ENCODE assay signal across 16 mouse cellular contexts in the genomic region with DNA sequence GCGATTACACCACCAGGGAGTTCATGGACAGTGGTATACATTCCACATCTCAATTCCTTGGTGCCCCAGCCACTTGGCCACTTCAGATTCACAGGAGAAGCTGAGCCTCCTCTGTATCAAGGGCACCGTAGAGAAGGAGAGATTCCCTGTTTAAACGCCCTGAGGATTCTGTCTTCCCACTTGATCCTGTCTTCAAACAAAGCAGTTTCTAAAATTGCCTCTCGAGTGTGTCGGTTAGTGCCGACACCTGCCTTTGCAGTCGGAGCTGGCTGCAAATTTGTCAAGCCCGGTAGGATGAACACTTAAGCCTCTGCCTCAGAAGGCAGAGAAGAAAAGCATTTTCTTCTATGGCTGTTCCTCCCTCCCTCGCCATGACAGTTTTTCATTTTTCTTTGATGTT. TPM values are rescaled to one million over a fixed set of nuclear protein-coding genes. Genes with fewer than 3 reads are reported as not detected.
A peak's percentile ranks its signal among the peaks of the same experiment; 100 is the strongest.
DNase-seq lines count a peak whose midpoint lies in the region; ATAC-seq and TF ChIP-seq lines count a peak whose summit lies in the region.
"Had no signal": no experiment of that assay in that cellular context is flagged by ENCODE, and none has a peak within 500 bp of the region (broad histone marks: within the 10 kb centered on the region; RNA-seq: fewer than 3 reads in every experiment).

No protein-coding gene starts in this region.

- DNase-seq in frontal cortex, postnatal 14 days (ENCODE audit: low spot score in 2 of 2) = no peak
- peak; percentile 30 for DNase-seq in midbrain, embryonic 14.5 days
- DNase-seq in midbrain, embryonic 11.5 days (ENCODE audit: low spot score, missing footprints) = no peak
- peak; percentile 43 for DNase-seq in brain, embryonic 14.5 days (ENCODE audit: low read depth)
- DNase-seq in midbrain, postnatal 0 days (ENCODE audit: low spot score) = no peak
- DNase-seq in lung, postnatal 0 days (ENCODE audit: low spot score) = no peak
- DNase-seq in MN1 (ENCODE audit: low spot score) = no peak
- DNase-seq: thymus, adult 18-20 months had no signal

- H3K27ac ChIP-seq in midbrain, embryonic 14.5 days (replicated peaks; ENCODE audit: low read depth, low read length) = peak overlapping the region; percentile 38; the same call in 1 of the 2 replicates
- H3K27ac ChIP-seq in midbrain, embryonic 11.5 days (ENCODE audit: low read depth, low read length) = no peak overlapping the region
- H3K27ac ChIP-seq in midbrain, postnatal 0 days (ENCODE audit: low read depth, low read length) = peak overlapping the region; percentile 2; the same call in 1 of the 2 replicates
- H3K27ac ChIP-seq in lung, postnatal 0 days (ENCODE audit: low read length) = no peak overlapping the region
- H3K27ac ChIP-seq: heart, embryonic 13.5 days; hindbrain, postnatal 0 days; limb, embryonic 13.5 days; liver, embryonic 13.5 days; lung, embryonic 15.5 days; macrophage; midbrain, embryonic 12.5 days had no signal

- TF ChIP-seq POLR2A in brain, embryonic 14.5 days (IDR thresholded peaks at IDR 0.05; ENCODE audit: borderline replicate concordance, extremely low read depth, insufficient read depth, insufficient read length, poor library complexity, severe bottlenecking) = no peak

- no peak for TF ChIP-seq EP300 in lung, postnatal 0 days (IDR thresholded peaks at IDR 0.05)

- TF ChIP-seq CTCF in brain, embryonic 14.5 days (IDR thresholded peaks at IDR 0.05; ENCODE audit: borderline replicate concordance, extremely low read depth, insufficient read depth, insufficient read length) = no peak
- no peak for TF ChIP-seq CTCF in midbrain, postnatal 0 days (IDR thresholded peaks at IDR 0.05)
- TF ChIP-seq CTCF in lung, postnatal 0 days (IDR thresholded peaks at IDR 0.05) = no peak

- peak; percentile 48 for ATAC-seq in frontal cortex, adult (ENCODE audit: low TSS enrichment)
- ATAC-seq in midbrain, embryonic 14.5 days (ENCODE audit: low FRiP score, low TSS enrichment) = no peak
- no peak for ATAC-seq in midbrain, embryonic 11.5 days (ENCODE audit: low FRiP score)
- ATAC-seq in midbrain, postnatal 0 days (ENCODE audit: low FRiP score) = no peak
- no peak for ATAC-seq in lung, postnatal 0 days

- no peaks in the 10 kb centered on the region for H3K27me3 ChIP-seq in midbrain, embryonic 14.5 days (ENCODE audit: control insufficient read depth, insufficient read depth, low read length)
- H3K27me3 ChIP-seq in midbrain, embryonic 11.5 days (ENCODE audit: control insufficient read depth, insufficient read depth, low read length) = no peaks in the 10 kb centered on the region
- H3K27me3 ChIP-seq in midbrain, postnatal 0 days (ENCODE audit: insufficient read depth, low read length) = no peaks in the 10 kb centered on the region
- no peaks in the 10 kb centered on the region for H3K27me3 ChIP-seq in lung, postnatal 0 days (replicated peaks; ENCODE audit: insufficient read depth, low read length)
- H3K27me3 ChIP-seq: limb, embryonic 13.5 days; liver, embryonic 13.5 days; lung, embryonic 15.5 days; midbrain, embryonic 12.5 days had no signal

- no peak overlapping the region for H3K4me3 ChIP-seq in midbrain, embryonic 14.5 days (replicated peaks; ENCODE audit: low read depth, low read length)
- H3K4me3 ChIP-seq in midbrain, embryonic 11.5 days (ENCODE audit: low read depth, low read length) = no peak overlapping the region
- H3K4me3 ChIP-seq in midbrain, postnatal 0 days (ENCODE audit: low read depth, low read length) = no peak overlapping the region
- no peak overlapping the region for H3K4me3 ChIP-seq in lung, postnatal 0 days (ENCODE audit: low read depth, low read length)
- H3K4me3 ChIP-seq: heart, embryonic 13.5 days; limb, embryonic 13.5 days; liver, embryonic 13.5 days; lung, embryonic 15.5 days; midbrain, embryonic 12.5 days had no signal

- H3K4me1 ChIP-seq in midbrain, embryonic 14.5 days (ENCODE audit: control insufficient read depth, insufficient read depth, low read length) = no peaks in the 10 kb centered on the region
- no peaks in the 10 kb centered on the region for H3K4me1 ChIP-seq in midbrain, embryonic 11.5 days (ENCODE audit: control insufficient read depth, insufficient read depth, low read length)
- no peaks in the 10 kb centered on the region for H3K4me1 ChIP-seq in midbrain, postnatal 0 days (ENCODE audit: insufficient read depth, low read length)
- no peaks in the 10 kb centered on the region for H3K4me1 ChIP-seq in lung, postnatal 0 days (ENCODE audit: insufficient read depth, low read depth, low read length)
- H3K4me1 ChIP-seq: liver, embryonic 13.5 days had no signal

- H3K9me3 ChIP-seq in midbrain, embryonic 14.5 days (ENCODE audit: control insufficient read depth, low read length) = no peaks in the 10 kb centered on the region
- H3K9me3 ChIP-seq in midbrain, embryonic 11.5 days (ENCODE audit: control insufficient read depth, low read length) = no peaks in the 10 kb centered on the region
- no peaks in the 10 kb centered on the region for H3K9me3 ChIP-seq in midbrain, postnatal 0 days (ENCODE audit: low read length)
- no peaks in the 10 kb centered on the region for H3K9me3 ChIP-seq in lung, postnatal 0 days (ENCODE audit: low read length)
- H3K9me3 ChIP-seq: heart, embryonic 13.5 days; limb, embryonic 13.5 days; liver, embryonic 13.5 days; lung, embryonic 15.5 days; midbrain, embryonic 12.5 days had no signal

- no peak overlapping the region for H3K9ac ChIP-seq in midbrain, embryonic 14.5 days (replicated peaks; ENCODE audit: low read length)
- no peak overlapping the region for H3K9ac ChIP-seq in midbrain, embryonic 11.5 days (ENCODE audit: low read length)
- no peak overlapping the region for H3K9ac ChIP-seq in midbrain, postnatal 0 days (replicated peaks; ENCODE audit: low read length, poor library complexity, severe bottlenecking)
- H3K9ac ChIP-seq in lung, postnatal 0 days (replicated peaks; ENCODE audit: low read depth) = no peak overlapping the region
- H3K9ac ChIP-seq: heart, embryonic 13.5 days; limb, embryonic 13.5 days; liver, embryonic 13.5 days; lung, embryonic 15.5 days; midbrain, embryonic 12.5 days had no signal

- no peak overlapping the region for H3K4me2 ChIP-seq in midbrain, embryonic 14.5 days (ENCODE audit: low read length)
- H3K4me2 ChIP-seq in midbrain, embryonic 11.5 days = no peak overlapping the region
- no peak overlapping the region for H3K4me2 ChIP-seq in midbrain, postnatal 0 days (ENCODE audit: low read depth, low read length, poor library complexity, severe bottlenecking)
- H3K4me2 ChIP-seq in lung, postnatal 0 days (replicated peaks; ENCODE audit: low read depth, low read length) = no peak overlapping the region
- H3K4me2 ChIP-seq: heart, embryonic 13.5 days; limb, embryonic 13.5 days; liver, embryonic 13.5 days; lung, embryonic 15.5 days; midbrain, embryonic 12.5 days had no signal

- 76% methylated on average over 9 of the region's 9 CpGs for WGBS in midbrain, embryonic 14.5 days
- 85% methylated on average over 9 of the region's 9 CpGs for WGBS in midbrain, embryonic 11.5 days
- 53% methylated on average over 9 of the region's 9 CpGs for WGBS in midbrain, postnatal 0 days
- 54% methylated on average over 9 of the region's 9 CpGs for WGBS in lung, postnatal 0 days

- peaks cover 8% of the 10 kb centered on the region for H3K36me3 ChIP-seq in midbrain, embryonic 14.5 days (ENCODE audit: control insufficient read depth, insufficient read depth, low read length)
- H3K36me3 ChIP-seq in midbrain, embryonic 11.5 days (ENCODE audit: control insufficient read depth, insufficient read depth, low read length) = 0 out of 2 replicates have a peak, but pooled peaks cover 2% of the 10 kb centered on the region
- no peaks in the 10 kb centered on the region for H3K36me3 ChIP-seq in midbrain, postnatal 0 days (ENCODE audit: insufficient read depth, low read length)
- H3K36me3 ChIP-seq in lung, postnatal 0 days (ENCODE audit: insufficient read depth, low read length) = no peaks in the 10 kb centered on the region

RNA-seq across cellular contexts. Expression of a gene that starts 50.3 kb away (rescaled TPM):
- polyA plus RNA-seq in midbrain, embryonic 14.5 days (2014; fragmentation: Nextera tagmentation; extraction: Ambion mirVana) = 15.6 and 20.9 TPM in 2 replicates
- 25.4 and 27.4 TPM in 2 replicates for polyA plus RNA-seq in midbrain, embryonic 11.5 days (2014; fragmentation: Nextera tagmentation; extraction: Ambion mirVana)
- polyA plus RNA-seq in brain, embryonic 14.5 days (2012; rRNA removed) = 17.0 and 23.5 TPM in 2 replicates
- total RNA-seq in midbrain, postnatal 0 days (2014; rRNA removed) = 25.5 and 35.9 TPM in 2 replicates
- 12.3 and 12.8 TPM in 2 replicates for polyA plus RNA-seq in midbrain, postnatal 0 days (2015; fragmentation: Nextera tagmentation; extraction: Ambion mirVana)
- 16.4 and 17.6 TPM in 2 replicates for polyA plus RNA-seq in lung, postnatal 0 days (2015; fragmentation: Nextera tagmentation; extraction: Ambion mirVana)

Comparison
In these comparisons a context has a peak if more than half of its experiments do, and no peak if none do; other contexts are left out.
1. DNase-seq: peak in midbrain, embryonic 14.5 days (single experiment) and brain, embryonic 14.5 days (single experiment); none in frontal cortex, postnatal 14 days (0 of 2), midbrain, embryonic 11.5 days (single experiment), midbrain, postnatal 0 days (single experiment), lung, postnatal 0 days (single experiment) and MN1 (single experiment).
2. H3K27ac ChIP-seq: peak in midbrain, embryonic 14.5 days (single experiment) and midbrain, postnatal 0 days (single experiment); none in midbrain, embryonic 11.5 days (single experiment) and lung, postnatal 0 days (single experiment).